Mouse (Mus musculus): ENCODE measurements at regions not wholly inside any gene's neighbourhood (a gene's known extent, or its start where the extent isn't known, plus 50 kb on each side); places are given as distances from the start of the nearest gene placed in this dataset.

- peak; percentile 2 to 48 for DNase-seq (ENCODE audit: low spot score in 2 of 2)
These were observed 224.6 kb upstream of the Ar start for GRCm38 (mm10) chrX:97923956-97924355.

- no peak for DNase-seq (ENCODE audit: low spot score in 2 of 2)
These were observed 224.2 kb upstream of the Ar start for GRCm38 (mm10) chrX:97924361-97924760.

GRCm38 (mm10) chrX:97925811-97926210 is 222.8 kb upstream of the Ar start:
- no peak for DNase-seq (ENCODE audit: low spot score in 2 of 2)
